Mouse (Mus musculus) olfactory bulb, adult 2 months (tissue): ENCODE measurements around the gene Bach2.

ENCODE experiments used
- CTCF ChIP-seq: fragments of 200-500 bp; IDR thresholded peaks from 2 replicates; pipeline ENCODE4 v1.5.1; 2012; ENCODE audit warnings: low read depth, mild to moderate bottlenecking, low read length, moderate library complexity; ENCODE audit not compliant: insufficient read depth
- POLR2A ChIP-seq: fragments of 200-500 bp; IDR thresholded peaks from 2 replicates; pipeline ENCODE4 v1.6.1; 2012; ENCODE audit warnings: mild to moderate bottlenecking, low read depth, low read length, moderate library complexity; ENCODE audit not compliant: insufficient read depth

GRCm38 (mm10) chr4:32305036-32305615 lies 66.5 kb downstream of the Bach2 start:
- no peak for TF ChIP-seq CTCF
- TF ChIP-seq POLR2A = no peak
